Mouse (Mus musculus): ENCODE measurements around the gene Exoc4.

- TF ChIP-seq MAX (IDR thresholded peaks at IDR 0.05; ENCODE audit: low read depth) (no peak), POLR2AphosphoS2 (IDR thresholded peaks at IDR 0.05; ENCODE audit: insufficient read length, low read depth) (no peak), POLR2A (IDR thresholded peaks at IDR 0.05; ENCODE audit: insufficient read length, low read depth) (no peak), MYOD1 (IDR thresholded peaks at IDR 0.05; ENCODE audit: control insufficient read depth in 1 of 3, insufficient read length in 2 of 3, low read depth in 2 of 3) (no peak), TCF3 (IDR thresholded peaks at IDR 0.05; ENCODE audit: insufficient read length, low read depth) (no peak), USF1 (IDR thresholded peaks at IDR 0.05; ENCODE audit: low read depth) (no peak), E2F4 (IDR thresholded peaks at IDR 0.05; ENCODE audit: insufficient read depth) (no peak), SRF (IDR thresholded peaks at IDR 0.05; ENCODE audit: control insufficient read depth, insufficient read length, low read depth) (no peak), TCF12 (IDR thresholded peaks at IDR 0.05; ENCODE audit: insufficient read depth, poor library complexity, severe bottlenecking) (no peak), MYOG (IDR thresholded peaks at IDR 0.05; ENCODE audit: control insufficient read depth in 1 of 3, insufficient read depth in 1 of 3, insufficient read length in 2 of 3, low read depth in 2 of 3) (no peak)
Measured at GRCm38 (mm10) chr6:33999530-33999929, 750.6 kb downstream of the Exoc4 start.
